Mouse (Mus musculus) yolk sac, embryonic 10.5 days (tissue): ENCODE results near the gene 1700018B08Rik.
A peak's percentile ranks its signal among the peaks of the same experiment; 100 is the strongest.

Source experiments
- DNase-seq: peaks from one replicate; pipeline ENCODE4 v3.0.0-alpha.2; 2017; ENCODE audit warnings: low spot score

The 1700018B08Rik gene

DNA sequence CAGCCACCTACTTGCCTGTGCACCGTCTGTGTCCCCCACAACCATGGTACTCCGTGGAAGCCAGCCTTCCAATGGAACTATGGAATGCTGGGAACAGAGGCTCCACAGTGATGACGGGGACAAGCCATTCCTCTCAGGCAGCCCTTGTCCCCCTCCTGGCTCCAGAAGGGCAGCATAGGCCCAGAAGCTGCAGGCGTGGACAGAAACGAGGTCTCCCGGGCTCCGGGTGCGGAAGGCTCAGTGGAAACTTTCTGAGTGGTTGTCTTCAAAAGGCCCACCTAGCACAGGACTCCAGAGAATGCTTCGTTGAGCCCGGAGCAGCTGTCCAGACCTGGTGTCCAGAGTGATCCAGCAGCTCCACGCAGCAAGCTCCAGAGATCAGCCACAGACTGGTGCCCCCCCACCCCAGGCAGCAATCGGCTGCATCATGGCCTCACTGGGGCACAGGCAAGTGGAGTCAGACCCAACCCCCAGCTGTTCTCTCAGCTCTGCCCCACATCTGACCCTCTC, at the start of gene 1700018B08Rik:
1700018B08Rik (minus strand) TSS at position 45 of the 510 bp plus-strand sequence.
- DNase-seq, result no peak

DNA sequence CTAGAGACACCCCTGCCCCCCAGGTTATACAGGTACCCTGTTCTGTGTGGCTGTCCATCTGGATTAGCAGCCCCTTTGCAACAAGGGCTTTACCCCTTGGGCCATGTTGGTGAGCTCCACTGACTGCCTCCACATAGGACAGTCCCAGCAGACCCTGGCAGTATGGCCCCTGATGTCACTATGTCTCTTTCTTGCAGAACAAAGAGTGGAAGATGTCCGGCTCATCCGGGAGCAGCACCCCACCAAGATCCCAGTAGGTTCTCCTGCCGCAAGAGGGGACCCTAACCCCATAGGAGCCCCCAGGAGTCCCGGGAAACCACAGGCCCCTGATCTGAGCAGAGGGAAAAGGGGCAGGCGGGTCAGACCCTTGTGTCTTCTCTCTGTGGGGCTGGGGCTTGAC, 49.2 kb upstream of the 1700018B08Rik start:
- DNase-seq, result no peak

DNA sequence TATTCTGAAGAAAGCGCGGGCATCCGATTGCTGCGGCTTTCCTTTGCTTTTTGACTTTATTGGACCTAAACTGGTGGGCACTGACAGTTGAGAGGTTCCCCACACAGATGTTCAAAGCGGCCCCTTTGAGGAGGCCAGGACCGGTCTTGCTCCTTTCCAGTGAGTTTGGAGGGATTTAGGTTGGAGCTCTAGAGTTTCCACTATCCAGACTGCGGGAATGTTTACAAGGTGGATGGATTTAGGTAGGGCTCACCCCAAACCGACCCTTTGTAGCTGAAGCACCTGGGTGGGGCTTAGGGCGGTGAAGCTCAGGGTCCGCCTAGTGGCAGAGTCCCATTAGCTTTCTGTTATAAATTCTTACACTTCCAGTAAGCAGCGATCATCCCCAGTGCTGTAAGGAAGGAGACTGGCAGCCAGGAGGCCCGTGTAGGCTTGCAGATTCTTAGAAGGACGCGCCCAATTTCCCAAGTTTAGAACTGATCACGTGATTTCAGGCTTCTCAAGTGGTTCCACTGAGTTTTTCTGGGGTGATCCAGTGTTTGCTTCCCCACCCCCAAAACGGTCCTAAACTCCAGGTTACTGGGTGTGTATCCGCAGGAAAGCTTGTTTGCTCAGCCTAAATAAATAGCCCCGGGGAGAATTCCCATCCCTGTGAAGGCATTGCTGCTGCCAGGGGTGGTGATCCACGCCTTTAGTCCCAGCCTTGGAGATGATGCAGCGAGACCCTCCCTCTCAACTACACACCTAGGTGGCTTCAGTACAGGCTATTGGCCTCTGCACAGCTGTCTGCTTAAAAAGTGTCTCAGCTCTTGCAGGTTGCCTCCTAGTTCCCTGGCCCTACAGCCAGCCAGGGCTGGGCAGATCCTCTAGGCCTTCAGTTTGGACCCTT, 47.3 kb upstream of the 1700018B08Rik start:
- peak; percentile 45 for DNase-seq

DNA sequence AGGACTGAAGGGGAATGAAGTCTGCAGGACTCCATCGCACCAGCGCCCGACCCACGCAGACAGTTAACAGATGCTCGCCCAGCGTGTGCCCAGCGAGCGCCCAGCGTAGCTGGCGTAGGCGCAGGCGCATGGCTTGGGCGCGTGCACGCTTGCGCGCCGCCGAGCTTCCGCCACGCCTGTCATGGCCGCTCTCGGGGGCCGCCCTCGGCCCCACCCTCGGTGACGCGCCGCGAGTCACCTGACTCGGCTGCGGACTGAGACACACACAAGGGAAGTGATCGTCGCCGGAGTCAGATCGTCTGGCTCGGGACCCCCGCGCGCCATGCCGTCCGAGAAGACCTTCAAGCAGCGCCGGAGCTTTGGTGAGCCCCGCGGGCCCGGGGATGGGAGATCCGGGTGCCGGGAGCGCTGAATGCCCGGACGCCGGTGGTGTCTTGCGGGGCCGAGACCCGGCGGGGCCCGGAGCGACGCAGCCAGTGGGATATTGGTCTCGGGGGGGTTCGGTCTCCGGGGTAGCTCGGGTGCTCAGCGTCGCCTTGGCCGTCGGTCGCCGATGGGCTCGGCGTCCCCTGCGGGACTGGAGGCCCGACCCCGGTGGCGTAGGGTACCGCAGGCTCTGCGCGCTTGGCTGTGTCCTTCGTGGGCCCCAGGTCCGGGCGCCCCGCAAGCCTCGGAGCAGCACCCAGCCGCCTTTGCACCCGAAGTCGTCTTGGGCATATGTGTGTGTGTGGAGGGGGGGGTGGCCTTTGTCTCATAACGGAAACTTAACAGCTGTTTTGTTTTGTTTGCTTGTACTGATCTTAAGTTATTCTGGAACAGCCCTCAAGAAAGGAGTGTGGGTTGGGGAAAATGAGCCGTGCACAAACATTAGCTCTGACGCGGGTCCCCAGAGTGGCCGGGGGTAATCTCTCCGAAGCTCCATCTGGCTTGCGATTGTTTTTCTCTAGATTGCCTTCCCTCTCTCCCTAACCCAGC, 46.4 kb upstream of the 1700018B08Rik start, which contains the start of gene Map1lc3b:
Map1lc3b (plus strand) TSS at position 159 of the 975 bp plus-strand sequence.
- peak; percentile 89 for DNase-seq

DNA sequence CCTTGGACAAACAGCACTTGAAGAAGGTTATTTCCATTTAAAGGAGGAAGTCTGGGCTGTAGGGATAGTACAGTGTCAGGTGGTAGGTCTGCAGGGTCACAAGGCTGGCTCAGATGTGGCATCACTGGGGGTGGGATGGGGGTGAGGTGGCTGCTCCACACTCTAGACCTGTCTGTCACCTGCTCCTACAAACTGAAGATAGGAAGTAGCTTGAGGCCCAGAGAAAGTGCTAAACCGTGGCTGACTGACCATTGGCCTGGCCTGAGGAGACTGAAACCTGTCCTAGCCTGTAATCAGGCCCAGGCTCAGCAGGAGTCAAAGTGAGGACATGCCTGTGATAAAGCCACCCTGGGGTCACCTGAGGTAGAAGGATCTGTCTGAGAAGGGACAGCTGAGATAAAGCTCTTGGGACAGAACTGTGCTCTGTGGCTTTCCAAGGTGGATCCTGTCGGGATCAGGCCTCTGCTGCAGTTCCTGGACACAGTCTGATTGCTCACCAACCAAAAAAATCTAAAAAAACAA, 45.1 kb upstream of the 1700018B08Rik start:
- peak; percentile 36 for DNase-seq

DNA sequence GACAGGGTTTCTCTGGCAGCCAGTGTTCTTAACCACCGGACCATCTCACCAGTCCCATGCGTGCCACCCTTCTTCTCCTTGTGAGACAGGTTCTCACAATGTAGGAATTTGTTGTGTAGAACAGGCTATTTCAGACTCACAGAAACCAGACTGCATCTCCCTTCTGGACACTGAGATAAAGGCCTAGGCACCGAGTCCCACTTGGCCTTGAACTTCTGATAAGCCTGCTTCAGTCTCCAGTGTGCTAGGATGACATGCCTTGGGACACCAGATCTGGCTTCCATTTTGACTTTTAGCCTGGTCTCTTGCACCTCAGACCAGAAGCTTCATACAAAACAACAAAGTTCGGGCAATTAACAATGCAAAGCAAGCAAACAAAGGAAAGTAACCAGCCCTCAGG, 44.6 kb upstream of the 1700018B08Rik start:
- no peak for DNase-seq

DNA sequence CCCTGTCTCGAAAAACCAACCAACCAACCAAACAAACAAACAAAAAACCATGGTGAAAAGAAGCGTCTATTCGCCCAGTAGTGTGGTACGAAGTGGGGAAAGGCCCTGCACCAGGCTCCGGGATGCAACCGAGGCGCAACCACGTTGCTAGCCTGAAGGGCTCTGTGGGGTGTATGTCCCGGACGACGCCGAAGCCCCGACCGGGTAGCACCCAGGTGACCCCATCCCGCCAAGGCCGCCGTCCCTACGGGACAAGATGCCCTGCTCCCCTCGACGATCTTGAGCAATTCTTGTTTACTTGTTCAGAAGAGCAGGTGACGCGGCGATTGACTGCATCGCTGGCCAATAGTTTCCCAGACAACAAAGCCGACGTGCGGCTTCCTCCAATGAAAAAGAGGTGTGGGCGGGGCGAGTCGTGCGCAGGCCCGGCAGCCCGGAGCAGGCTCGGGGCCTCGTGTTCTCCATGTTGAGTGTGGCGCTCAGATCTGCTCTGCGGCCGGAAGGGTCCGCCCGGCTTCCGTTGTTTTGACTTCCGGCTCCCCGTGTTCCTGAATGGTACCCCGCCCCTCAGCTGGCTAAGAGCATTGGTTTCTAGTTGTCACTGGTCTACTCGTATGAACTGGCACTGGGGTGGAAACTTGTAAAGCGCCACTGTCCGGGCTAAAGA, 41.2 kb upstream of the 1700018B08Rik start:
- peak; percentile 97 for DNase-seq

DNA sequence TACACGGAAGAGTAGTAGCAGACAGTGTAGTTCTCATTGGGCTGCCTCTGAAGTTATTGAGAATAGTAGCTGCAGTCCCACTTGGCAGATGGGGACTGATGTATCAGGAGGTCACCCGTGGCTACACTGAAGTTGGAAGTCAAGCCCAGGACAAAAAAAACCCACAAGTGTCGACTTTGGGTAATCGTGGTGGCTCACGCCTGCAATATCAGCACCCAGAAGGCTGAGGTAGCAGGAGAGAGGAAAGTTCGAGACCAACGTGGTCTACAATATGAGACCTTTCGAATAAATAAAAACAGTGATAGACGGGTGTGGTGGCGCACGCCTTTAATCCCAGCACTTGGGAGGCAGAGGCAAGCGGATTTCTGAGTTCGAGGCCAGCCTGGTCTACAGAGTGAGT, 40.6 kb upstream of the 1700018B08Rik start:
- DNase-seq, result no peak

DNA sequence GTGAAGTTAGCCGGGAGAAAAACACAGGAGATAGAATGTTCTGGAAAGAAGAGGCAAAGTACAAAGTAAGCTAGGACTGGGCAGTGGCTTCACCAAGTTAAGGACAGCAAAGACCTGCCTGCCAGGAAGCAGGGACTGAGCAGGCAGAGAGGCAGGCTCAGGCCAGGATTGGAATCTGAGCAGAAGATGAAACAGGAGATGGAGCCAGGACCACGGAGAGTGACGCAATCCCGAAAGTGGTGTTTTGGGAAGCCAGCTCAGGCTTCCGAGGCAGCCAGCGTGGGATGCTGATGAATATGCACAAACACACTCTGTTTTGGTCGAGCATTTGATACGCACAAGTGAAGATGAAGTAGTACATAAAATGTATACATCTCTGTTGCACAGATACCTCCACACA, 39.5 kb upstream of the 1700018B08Rik start:
- DNase-seq, result no peak

DNA sequence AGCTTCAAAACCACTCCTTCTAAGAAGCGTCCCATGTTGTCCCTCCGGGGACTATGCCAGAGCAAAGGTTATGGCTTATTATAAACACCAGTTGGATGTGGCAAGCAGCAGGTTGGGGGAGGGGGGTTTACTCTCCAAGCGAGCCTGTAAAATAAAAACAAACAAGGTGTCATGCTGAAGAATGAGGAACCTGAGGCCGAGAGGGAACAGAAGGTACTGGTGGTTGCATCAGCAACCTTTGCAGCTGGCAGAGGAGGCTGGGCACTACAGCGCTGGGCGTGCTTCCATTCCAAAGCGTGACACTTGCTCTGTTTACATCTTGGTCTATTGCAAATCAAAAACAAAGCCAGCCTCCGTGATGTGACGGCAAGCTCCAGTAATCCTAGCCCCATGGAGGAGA, 36.3 kb upstream of the 1700018B08Rik start:
- DNase-seq, result no peak

DNA sequence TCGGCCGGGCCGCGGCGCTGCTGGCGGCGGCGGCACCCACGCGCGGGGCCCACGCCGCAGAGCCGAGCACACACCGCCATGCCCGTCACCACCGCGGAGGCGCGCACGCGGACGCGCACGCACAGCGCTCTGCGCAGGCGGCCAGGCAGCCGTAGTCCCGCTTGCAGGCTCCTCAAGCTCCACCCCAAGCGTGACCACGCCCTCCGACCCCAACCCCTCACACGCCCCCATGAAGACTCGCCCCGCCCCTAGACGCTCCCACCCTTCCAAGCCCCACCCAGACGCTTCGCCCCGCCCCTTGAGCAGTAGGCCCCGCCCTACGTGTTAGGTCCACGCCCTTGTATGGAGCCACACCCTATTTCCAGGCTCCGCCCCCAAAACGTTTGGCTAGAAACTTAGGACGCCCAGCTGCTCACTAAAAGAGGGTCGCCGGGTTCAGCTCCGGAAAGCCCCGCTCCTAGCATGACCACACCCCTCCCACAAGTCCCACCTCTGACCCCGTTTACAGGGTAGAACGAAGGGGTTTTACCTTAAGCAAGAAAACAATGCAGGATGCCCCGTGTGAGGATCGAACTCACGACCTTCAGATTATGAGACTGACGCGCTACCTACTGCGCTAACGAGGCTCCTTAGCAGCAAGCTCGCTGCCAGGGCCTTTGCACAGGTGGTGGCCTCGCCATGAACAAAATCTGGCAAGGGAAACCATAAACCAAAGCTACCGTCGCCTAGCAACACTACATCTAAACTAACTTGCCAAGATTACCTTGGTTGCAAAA, 34.7 kb upstream of the 1700018B08Rik start, which contains the start of gene Fbxo31:
Fbxo31 (minus strand) TSS at position 131 of the 776 bp plus-strand sequence.
- DNase-seq, result peak; percentile 98

DNA sequence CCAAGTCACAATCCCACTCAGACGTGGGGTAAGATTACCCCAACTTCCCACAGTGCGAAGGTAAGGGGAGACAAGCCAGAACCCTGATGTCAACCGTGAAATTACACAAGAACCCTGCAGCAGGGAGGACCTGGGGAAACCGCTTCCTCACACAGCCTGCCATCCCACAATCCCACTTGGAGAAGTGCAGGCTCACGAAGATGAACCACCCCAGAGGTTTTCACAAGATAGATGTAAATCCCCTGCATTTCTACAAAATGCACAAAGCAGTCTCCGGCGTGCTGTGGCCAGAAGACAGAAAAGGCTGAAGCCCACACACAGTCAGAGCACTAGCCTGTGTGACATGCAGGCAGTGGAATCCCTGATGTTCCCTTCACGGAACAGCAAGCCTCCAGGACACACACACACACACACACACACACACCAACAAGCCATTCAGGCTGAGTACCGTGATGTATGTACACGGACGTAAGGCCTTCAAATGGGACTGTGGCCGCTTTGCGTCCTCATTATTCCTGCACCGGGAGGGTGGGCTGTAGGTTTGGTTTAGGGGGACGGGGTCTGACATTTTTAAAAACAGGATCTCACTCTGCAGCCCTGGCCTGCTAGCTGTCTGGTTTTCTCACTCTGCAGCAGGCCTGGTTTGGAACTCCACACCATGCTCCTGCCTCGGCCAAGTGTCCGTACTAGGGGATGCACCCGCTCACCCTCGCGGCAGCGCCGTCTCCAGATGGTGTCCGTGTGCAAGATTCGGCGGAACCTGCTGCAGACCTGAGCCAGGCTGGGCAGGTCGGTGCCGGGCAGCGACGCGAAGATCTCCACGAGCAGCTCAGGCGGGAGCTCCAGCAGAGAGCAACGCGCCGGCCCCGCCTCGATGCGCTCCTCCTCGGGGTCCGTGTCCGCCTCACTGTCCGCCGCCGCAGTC, 33.9 kb upstream of the 1700018B08Rik start:
- no peak for DNase-seq

DNA sequence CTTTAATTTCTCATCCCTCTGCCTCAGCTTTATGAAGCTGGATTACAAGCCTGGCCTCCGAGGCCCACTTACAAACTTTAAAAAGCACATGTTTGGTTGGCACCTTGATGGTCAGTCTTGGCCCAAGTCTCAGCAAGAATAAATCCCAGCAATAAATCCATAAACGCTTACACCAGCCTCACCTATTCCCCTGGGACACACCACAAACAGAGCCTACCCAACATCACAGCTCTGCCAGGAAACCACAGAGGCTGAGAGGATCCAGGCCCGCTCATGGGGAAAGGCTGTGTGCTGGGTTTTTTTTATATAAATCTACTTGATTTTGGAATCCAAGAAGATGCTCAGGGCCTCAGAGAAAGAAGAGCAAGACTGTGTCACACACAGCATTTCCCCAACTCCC, 31.5 kb upstream of the 1700018B08Rik start:
- no peak for DNase-seq

DNA sequence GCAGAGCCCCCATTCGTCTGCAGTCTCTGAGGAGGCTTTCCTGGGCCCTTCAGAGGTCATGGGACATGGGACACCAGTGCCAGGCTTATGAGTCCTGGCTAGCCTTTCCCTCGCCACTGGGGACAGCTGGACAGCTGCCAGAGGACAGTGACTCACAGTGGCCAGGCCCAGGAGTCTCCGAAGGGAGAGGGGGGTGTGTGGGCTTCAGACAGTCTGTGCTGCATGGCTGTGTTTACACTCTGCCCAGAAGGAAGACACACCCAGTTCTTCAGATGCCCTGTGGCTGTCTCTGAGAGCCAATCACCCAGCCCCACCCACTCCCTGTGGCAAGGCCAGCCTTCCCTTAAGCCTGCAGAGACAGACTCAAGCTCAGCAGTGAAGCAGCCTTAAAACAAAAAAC, 29.2 kb upstream of the 1700018B08Rik start:
- DNase-seq, result peak; percentile 23

DNA sequence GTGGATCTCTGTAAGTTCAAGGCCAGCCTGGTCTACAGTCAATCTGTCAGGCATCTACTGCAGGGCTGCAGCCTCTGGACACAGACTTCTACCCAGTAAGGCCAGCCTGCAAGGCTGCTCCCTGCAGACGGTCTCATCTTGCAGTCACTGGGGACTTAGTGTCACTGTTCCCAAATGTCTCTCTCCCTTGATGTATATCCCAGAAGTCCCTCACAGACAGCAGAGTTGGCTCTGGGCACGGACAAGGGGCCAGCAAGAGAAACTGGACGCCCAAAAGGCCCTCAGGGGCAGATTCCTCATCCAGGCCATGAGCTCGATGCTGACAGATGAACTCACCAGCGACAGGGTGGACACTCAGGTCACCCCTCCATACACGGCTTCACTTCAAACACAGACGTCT, 28.0 kb upstream of the 1700018B08Rik start:
- no peak for DNase-seq

DNA sequence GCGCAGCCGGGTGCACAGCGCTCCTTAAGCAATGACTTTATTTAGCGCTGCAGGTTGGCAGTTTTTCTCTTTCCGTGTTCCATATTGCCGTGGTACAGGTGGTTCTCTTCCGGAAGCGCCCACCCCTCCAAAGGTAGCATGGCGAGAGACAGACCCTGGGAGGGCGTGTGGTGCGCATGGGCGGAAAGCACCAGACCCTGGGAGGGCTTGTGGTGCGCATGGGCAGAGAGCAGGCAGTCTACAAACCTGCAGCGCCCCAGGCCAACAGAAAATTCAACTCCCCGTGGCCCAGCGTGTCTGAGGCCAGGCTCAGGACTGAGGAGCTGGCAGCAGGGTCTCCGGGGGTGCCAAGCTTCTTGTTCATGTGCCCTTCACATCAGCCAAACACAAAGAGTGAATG, 26.7 kb upstream of the 1700018B08Rik start:
- no peak for DNase-seq

DNA sequence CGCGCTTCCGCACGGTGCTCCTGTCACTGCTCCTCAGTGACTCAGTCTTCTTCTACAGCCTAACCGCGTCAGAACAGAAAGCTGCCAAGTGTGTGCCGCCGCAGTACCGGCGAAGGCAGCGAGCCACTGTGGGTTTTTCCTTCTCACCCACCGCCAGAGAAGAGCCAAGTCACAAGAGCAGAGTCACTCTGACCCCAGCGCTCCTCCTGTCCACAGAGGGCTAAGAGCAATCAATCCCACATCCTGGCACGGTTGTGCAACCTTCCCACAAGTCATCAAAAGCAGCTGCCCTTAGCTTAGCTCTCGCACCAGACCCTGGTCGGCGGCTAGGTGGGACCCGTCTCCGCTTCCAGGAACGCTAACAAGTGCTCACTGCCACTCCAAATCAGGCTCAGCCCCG, 26.2 kb upstream of the 1700018B08Rik start:
- DNase-seq, result peak; percentile 40

DNA sequence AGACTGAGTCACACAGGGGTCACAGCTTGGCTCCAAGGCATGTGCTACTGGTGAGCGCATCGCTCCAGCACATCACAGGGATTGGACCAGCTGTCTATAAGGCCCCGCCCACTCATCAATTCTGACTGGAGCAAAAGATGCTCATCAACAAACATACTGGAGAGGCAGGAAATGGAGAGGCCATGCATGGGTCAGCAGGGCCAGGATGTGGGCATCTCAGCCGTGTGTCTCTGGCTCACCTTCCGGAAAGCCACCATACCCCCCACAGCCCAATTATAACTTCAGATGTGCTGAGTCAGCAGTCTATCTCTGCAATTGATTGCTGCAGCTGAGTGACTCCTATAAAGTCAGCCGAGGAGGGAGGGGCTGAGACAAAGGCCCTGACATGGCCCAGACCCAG, 24.2 kb upstream of the 1700018B08Rik start:
- no peak for DNase-seq

DNA sequence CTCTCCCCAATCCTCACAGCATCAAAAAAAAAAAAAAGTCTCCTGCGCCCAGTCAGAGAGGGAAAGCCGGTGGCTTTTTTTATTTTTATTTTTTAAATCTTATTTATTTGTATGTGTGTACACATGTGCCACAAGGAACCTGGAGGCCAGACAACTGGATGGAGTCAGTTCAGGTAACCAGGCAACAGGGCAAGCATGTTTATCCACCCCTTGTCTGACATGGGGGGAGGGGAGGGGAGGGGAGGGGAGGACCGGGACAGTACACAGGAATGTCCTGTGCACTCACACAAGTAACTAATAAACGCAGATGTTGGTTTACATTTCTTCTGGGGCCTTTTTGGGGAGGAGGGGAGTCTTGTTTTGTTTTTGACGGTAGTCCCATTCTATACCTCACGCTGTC, 19.6 kb upstream of the 1700018B08Rik start:
- no peak for DNase-seq

DNA sequence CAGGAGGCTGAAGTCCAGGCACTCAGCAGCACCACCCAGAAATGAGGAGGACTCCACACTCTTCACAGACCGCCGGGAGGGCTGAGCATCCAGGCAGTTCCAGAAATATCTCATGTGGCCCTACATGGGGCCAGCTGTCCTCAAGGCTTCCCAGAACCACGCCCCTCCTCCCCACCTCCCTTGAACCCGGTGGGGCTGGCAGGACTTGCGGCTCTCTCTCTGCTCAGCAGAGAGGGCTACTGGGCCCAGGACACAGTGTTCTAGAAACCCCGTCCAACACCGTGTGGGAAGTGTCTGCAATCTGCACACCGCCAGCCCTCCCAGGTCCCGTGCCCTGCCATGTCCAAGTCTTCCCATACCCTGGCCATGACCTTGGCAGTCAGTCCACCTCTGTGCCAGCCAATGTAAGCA, 18.8 kb upstream of the 1700018B08Rik start:
- no peak for DNase-seq
